Mouse (Mus musculus): ENCODE data around the gene Itfg1. TPM values are rescaled to one million over a fixed set of nuclear protein-coding genes. Genes with fewer than 3 reads are reported as not detected.
A peak's percentile ranks its signal among the peaks of the same experiment; 100 is the strongest.
"Not testable (repeated sequence)": the region's sequence is repeated elsewhere in the genome, so short reads cannot be mapped to it uniquely, and the experiment has no call there.

Gene Itfg1
- polyA plus RNA-seq, 1 experiment from 2014 or later = 207 TPM

- ATAC-seq = no peak
Measured at GRCm38 (mm10) chr8:85854220-85855123, 13.8 kb upstream of the Itfg1 start.

GRCm38 (mm10) chr8:85845887-85846286, 5.2 kb upstream of the Itfg1 start:
- no peak overlapping the region for H3K4me2 ChIP-seq (ENCODE audit: low read length)
- no peaks in the 10 kb centered on the region for H3K27me3 ChIP-seq (replicated peaks; ENCODE audit: control insufficient read depth, insufficient read depth, low read length)
- no peaks in the 10 kb centered on the region for H3K9me3 ChIP-seq (ENCODE audit: control insufficient read depth, low read length)
- no peak overlapping the region for H3K27ac ChIP-seq (ENCODE audit: low read depth, low read length)
- no peak for ATAC-seq
- no peak overlapping the region for H3K9ac ChIP-seq (ENCODE audit: low read depth, low read length)
- H3K36me3 ChIP-seq (ENCODE audit: control insufficient read depth, insufficient read depth, low read length) = no peaks in the 10 kb centered on the region
- peaks cover 6% of the 10 kb centered on the region for H3K4me1 ChIP-seq (ENCODE audit: control insufficient read depth, insufficient read depth, low read depth, low read length)
- H3K4me3 ChIP-seq (ENCODE audit: low read length) = no peak overlapping the region

More at GRCm38 (mm10) chr8:85854220-85855123, 13.8 kb upstream of the Itfg1 start:
- no peak overlapping the region for H3K27ac ChIP-seq (ENCODE audit: low read depth, low read length)
- H3K4me3 ChIP-seq (ENCODE audit: low read length) = no peak overlapping the region
- no peak overlapping the region for H3K9ac ChIP-seq (ENCODE audit: low read depth, low read length)
- no peaks in the 10 kb centered on the region for H3K27me3 ChIP-seq (replicated peaks; ENCODE audit: control insufficient read depth, insufficient read depth, low read length)
- no peaks in the 10 kb centered on the region for H3K4me1 ChIP-seq (ENCODE audit: control insufficient read depth, insufficient read depth, low read depth, low read length)
- H3K36me3 ChIP-seq (ENCODE audit: control insufficient read depth, insufficient read depth, low read length) = no peaks in the 10 kb centered on the region
- H3K9me3 ChIP-seq (ENCODE audit: control insufficient read depth, low read length) = no peaks in the 10 kb centered on the region
- 89% methylated on average over 19 of the region's 19 CpGs for WGBS
- H3K4me2 ChIP-seq (ENCODE audit: low read length) = no peak overlapping the region

DNA sequence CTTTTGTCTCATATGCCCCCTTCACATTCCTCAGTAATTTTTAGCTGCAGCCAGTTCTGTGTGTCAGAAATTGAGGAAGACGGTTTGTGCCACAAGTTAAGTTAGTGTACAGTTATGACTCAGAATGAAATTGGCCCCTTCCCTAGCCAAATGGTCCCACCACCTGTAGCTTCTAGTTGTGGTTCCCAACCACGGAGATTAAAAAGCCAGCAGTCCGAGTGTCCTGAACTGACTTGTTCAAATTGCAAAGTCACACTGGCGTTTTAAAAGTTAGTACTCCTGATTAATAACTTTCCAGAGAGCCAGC, 721 bp upstream of the Itfg1 start:
- Histone ChIP-seq H3K27me3 (replicated peaks; ENCODE audit: control insufficient read depth, insufficient read depth, low read length) (no peaks in the 10 kb centered on the region), H3K9me3 (ENCODE audit: control insufficient read depth, low read length) (no peaks in the 10 kb centered on the region), H3K27ac (ENCODE audit: low read depth, low read length) (peak overlapping the region; percentile 97), H3K4me2 (ENCODE audit: low read length) (peak overlapping the region; percentile 56), H3K4me3 (ENCODE audit: low read length) (peak overlapping the region; percentile 81), H3K36me3 (ENCODE audit: control insufficient read depth, insufficient read depth, low read length) (0 out of 2 replicates have a peak, but pooled peaks cover 2% of the 10 kb centered on the region), H3K9ac (ENCODE audit: low read depth, low read length) (peak overlapping the region; percentile 90; the same call in 1 of the 2 replicates), H3K4me1 (ENCODE audit: control insufficient read depth, insufficient read depth, low read depth, low read length) (peaks cover 15% of the 10 kb centered on the region)
- no peak for ATAC-seq
- 20% methylated on average over 4 of the region's 4 CpGs for WGBS

DNA sequence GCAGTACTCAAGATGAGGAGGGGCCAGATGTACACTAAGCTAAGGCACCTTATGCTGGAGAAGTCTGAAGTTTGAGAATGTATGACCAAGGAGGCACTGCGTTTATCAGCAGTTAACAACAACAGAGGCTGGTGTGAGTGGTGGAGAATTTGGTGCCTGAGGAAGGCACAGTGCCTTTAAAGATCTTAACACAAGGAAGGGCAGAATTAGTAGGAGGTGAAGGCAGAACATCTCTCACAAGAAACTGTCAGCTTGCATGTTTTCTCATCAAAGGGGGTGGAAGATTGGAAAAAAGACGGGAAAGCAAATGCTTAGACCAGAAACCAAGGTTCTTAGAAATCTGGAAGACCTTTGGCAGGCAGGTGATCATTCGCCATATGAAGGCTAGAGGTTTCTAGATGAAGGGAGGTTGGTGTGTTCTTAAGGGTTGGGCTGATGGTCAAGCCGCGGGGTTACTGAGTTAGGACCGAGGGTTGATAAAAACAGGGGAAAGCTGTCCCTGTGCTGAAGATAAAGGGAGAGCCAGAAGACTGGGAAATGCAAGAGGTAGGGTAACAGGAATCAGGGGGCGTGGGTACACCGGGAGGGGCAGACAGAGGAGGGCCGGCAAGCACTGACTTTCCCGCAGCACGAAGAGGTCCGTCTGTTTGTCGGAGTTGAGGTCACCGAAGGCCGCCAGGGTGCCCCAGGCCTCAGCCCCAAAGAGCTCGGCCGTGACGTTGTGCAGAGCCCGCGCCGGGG, 635 bp downstream of the Itfg1 start:
- Histone ChIP-seq H3K36me3 (ENCODE audit: control insufficient read depth, insufficient read depth, low read length) (peaks cover 8% of the 10 kb centered on the region; the same call in 1 of the 2 replicates), H3K4me3 (ENCODE audit: low read length) (peak overlapping the region; percentile 81), H3K9me3 (ENCODE audit: control insufficient read depth, low read length) (no peaks in the 10 kb centered on the region), H3K9ac (ENCODE audit: low read depth, low read length) (peak overlapping the region; percentile 90), H3K4me1 (ENCODE audit: control insufficient read depth, insufficient read depth, low read depth, low read length) (peaks cover 15% of the 10 kb centered on the region), H3K4me2 (ENCODE audit: low read length) (peak overlapping the region; percentile 56), H3K27me3 (replicated peaks; ENCODE audit: control insufficient read depth, insufficient read depth, low read length) (no peaks in the 10 kb centered on the region), H3K27ac (ENCODE audit: low read depth, low read length) (peak overlapping the region; percentile 97)
- ATAC-seq = no peak; the same call in 1 of the 2 replicates
- under 1% methylated on average over 21 of the region's 21 CpGs for WGBS

DNA sequence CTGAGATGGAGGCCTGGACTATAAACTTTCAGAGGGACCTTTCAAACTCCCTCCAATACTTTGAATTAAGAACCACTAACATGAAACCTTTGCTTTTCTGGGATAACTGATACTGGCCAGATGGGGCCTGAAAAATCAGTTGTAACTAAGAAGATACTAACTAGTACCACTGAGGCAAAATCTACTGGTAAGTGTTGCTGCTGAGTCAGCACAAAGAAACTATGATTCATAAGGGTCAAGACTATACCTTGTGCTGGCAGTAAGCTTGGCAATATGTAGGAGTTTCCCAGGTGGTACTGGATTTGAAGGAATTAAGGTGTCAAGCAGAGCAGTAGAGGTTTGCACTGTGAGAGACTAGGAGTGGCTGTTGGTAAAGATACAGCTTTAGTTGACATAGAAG, 27.1 kb downstream of the Itfg1 start:
- Histone ChIP-seq H3K9me3 (ENCODE audit: control insufficient read depth, low read length) (no peaks in the 10 kb centered on the region), H3K27ac (ENCODE audit: low read depth, low read length) (no peak overlapping the region), H3K4me1 (ENCODE audit: control insufficient read depth, insufficient read depth, low read depth, low read length) (no peaks in the 10 kb centered on the region), H3K4me2 (ENCODE audit: low read length) (no peak overlapping the region), H3K36me3 (ENCODE audit: control insufficient read depth, insufficient read depth, low read length) (no peaks in the 10 kb centered on the region), H3K9ac (ENCODE audit: low read depth, low read length) (no peak overlapping the region), H3K4me3 (ENCODE audit: low read length) (no peak overlapping the region), H3K27me3 (replicated peaks; ENCODE audit: control insufficient read depth, insufficient read depth, low read length) (no peaks in the 10 kb centered on the region)
- no peak for ATAC-seq

DNA sequence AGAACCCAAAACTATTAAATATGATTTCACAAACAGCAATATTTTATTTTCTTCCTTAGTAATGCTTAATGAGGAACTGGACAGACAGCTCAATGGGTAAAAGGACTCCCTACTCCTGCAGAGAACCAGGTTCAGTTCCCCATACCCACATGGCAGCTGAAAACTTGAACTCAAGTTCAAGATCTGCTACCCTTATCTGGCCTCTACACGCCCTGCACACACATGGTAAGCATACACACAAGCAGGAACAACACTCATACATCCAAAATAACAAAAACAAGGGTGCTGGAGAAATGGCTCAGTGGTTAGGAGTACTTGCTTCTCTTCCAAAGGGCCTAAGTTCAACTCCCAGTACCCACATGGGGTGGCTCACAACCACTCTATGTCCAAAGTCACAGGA, 39.3 kb downstream of the Itfg1 start:
- no peak for ATAC-seq
- H3K27me3 ChIP-seq (replicated peaks; ENCODE audit: control insufficient read depth, insufficient read depth, low read length) = no peaks in the 10 kb centered on the region
- H3K4me1 ChIP-seq (ENCODE audit: control insufficient read depth, insufficient read depth, low read depth, low read length) = no peaks in the 10 kb centered on the region
- H3K9ac ChIP-seq (ENCODE audit: low read depth, low read length) = no peak overlapping the region
- no peak overlapping the region for H3K27ac ChIP-seq (ENCODE audit: low read depth, low read length)
- no peak overlapping the region for H3K4me3 ChIP-seq (ENCODE audit: low read length)
- WGBS = 88% methylated on average over 1 of the region's 1 CpGs
- H3K36me3 ChIP-seq (ENCODE audit: control insufficient read depth, insufficient read depth, low read length) = peaks cover 6% of the 10 kb centered on the region; the same call in 1 of the 2 replicates
- H3K9me3 ChIP-seq (ENCODE audit: control insufficient read depth, low read length) = no peaks in the 10 kb centered on the region
- H3K4me2 ChIP-seq (ENCODE audit: low read length) = no peak overlapping the region

DNA sequence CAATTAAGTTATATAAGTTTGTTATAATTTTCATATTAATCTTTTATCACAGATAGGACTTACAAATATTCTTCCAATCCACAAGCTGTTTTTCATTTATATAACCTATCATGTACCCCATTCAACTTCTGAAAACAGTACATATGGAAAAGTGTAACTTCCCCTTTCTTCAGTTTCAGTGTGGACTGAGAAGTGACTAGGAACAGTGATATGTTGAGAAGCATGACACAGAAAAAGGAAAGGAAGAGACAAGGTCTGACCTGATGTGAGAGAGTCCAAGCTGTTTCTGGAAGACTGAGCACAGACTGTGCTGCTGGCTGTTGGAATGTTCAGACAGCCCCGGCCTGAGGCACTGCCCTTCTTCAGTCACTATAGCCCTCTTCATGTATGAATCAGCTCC, 40.6 kb downstream of the Itfg1 start:
- no peaks in the 10 kb centered on the region for H3K27me3 ChIP-seq (replicated peaks; ENCODE audit: control insufficient read depth, insufficient read depth, low read length)
- ATAC-seq = no peak
- H3K9me3 ChIP-seq (ENCODE audit: control insufficient read depth, low read length) = no peaks in the 10 kb centered on the region
- no peak overlapping the region for H3K27ac ChIP-seq (ENCODE audit: low read depth, low read length)
- H3K4me3 ChIP-seq (ENCODE audit: low read length) = no peak overlapping the region
- H3K4me2 ChIP-seq (ENCODE audit: low read length) = no peak overlapping the region
- H3K36me3 ChIP-seq (ENCODE audit: control insufficient read depth, insufficient read depth, low read length) = peaks cover 8% of the 10 kb centered on the region; the same call in 1 of the 2 replicates
- no peak overlapping the region for H3K9ac ChIP-seq (ENCODE audit: low read depth, low read length)
- WGBS = 91% methylated on average over 1 of the region's 1 CpGs
- no peaks in the 10 kb centered on the region for H3K4me1 ChIP-seq (ENCODE audit: control insufficient read depth, insufficient read depth, low read depth, low read length)

GRCm38 (mm10) chr8:85796392-85796791, 44.3 kb downstream of the Itfg1 start:
- 96% methylated on average over 1 of the region's 1 CpGs for WGBS
- ATAC-seq; H3K4me1 ChIP-seq (ENCODE audit: control insufficient read depth, insufficient read depth, low read depth, low read length); H3K36me3 ChIP-seq (ENCODE audit: control insufficient read depth, insufficient read depth, low read length); H3K9ac ChIP-seq (ENCODE audit: low read depth, low read length); H3K27ac ChIP-seq (ENCODE audit: low read depth, low read length); H3K9me3 ChIP-seq (ENCODE audit: control insufficient read depth, low read length); H3K4me3 ChIP-seq (ENCODE audit: low read length); H3K4me2 ChIP-seq (ENCODE audit: low read length); H3K27me3 ChIP-seq (replicated peaks; ENCODE audit: control insufficient read depth, insufficient read depth, low read length): not testable (repeated sequence)

DNA sequence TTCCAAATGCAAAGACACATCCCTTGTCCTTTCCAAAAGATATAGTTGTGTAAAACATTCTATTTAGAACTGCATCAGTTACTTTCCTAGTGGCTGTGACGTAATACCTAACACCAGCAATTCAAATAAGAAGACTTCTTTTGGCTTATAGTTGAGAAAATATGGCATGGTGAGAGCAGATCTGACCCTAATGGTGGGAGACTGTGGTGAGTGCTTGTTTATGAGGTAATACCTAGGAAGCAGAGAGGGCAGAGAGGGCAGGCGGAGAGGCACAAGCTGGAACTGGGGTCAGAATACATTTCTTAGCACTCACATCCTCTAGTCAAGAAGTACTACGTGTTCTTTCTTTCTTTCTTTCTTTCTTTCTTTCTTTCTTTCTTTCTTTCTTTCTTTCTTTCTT, 52.4 kb downstream of the Itfg1 start:
- H3K36me3 ChIP-seq (ENCODE audit: control insufficient read depth, insufficient read depth, low read length) = no peaks in the 10 kb centered on the region

More for the DNA sequence above, 52.4 kb downstream of the Itfg1 start:
- H3K27me3 ChIP-seq (replicated peaks; ENCODE audit: control insufficient read depth, insufficient read depth, low read length) = no peaks in the 10 kb centered on the region
- no peak for ATAC-seq
- no peak overlapping the region for H3K4me2 ChIP-seq (ENCODE audit: low read length)
- H3K9me3 ChIP-seq (ENCODE audit: control insufficient read depth, low read length) = no peaks in the 10 kb centered on the region
- H3K4me3 ChIP-seq (ENCODE audit: low read length) = no peak overlapping the region
- no peaks in the 10 kb centered on the region for H3K4me1 ChIP-seq (ENCODE audit: control insufficient read depth, insufficient read depth, low read depth, low read length)
- no peak overlapping the region for H3K9ac ChIP-seq (ENCODE audit: low read depth, low read length)
- H3K27ac ChIP-seq (ENCODE audit: low read depth, low read length) = no peak overlapping the region
- 93% methylated on average over 3 of the region's 3 CpGs for WGBS

Data from hindbrain, embryonic 16.5 days (tissue).